Mouse (Mus musculus): ENCODE measurements around the gene Rnf13.
"Not testable (repeated sequence)": the region's sequence is repeated elsewhere in the genome, so short reads cannot be mapped to it uniquely, and the experiment has no call there.

The Rnf13 gene

DNA sequence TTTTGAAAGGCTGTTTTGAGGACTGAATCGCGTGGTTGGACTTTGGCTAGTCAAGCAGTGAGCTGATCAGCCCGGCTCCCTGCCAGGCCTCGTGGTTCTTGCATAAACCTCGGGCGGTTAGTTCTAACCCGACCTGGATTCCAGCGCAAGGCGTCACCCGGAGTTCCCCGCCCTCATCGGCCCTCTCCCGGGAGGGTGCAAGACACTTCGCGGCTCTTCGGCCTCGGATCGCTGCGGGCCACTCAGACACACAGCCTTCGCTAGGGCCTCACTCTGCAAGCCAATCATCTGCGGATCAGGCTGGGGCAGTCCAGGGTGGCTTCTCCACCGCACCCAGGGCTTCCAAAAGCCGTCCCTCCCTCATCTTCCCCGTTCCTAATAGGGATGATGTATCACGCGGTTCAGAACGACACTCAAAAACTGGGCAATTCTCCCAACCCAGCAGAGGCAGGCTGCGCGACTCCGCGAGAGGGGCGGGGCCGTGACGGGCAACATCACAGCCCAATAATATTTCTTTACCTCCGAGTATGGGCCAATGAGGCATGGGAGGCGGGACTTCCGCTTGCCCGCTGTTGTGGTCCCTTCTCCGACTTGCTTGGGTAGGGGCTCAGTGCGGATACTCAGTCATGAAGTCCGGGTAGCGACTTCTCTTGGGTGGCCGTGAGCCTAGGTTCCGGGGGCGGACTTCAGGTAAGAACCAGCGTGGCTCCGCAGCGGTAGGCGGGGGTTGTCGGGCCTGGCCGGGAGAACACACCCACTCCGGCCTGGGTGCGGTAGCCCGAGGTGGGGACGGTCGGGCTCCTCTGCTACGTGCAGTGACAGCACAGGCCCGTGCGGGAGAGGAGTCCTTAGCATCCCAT lies at the start of gene Rnf13:
Gene Rnf13 (plus strand): TSS at position 552 of the 860 bp plus-strand sequence.
- DNase-seq (ENCODE audit: low spot score in 2 of 2): peak; percentile 98 to 99

DNA sequence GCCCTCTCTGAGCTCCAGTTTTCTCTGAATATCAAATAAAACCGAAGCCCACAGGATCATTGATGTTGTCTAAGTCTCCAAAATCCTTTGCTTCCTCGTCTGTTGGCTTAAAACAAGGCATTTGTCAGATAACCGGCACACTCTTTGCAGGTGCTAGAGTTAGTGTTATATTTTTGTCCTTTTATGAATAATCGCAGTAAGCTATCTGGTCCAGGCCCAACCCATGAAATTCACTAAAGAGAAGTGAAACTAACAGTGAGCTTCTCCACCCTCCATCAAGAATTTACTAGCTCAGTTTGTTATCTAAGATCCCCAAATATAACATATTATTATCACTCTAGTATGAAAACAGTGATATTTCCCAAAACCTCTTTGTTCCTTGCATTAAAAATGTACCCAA lies 44.1 kb upstream of the Rnf13 start:
- DNase-seq (ENCODE audit: low spot score in 2 of 2): no peak

DNA sequence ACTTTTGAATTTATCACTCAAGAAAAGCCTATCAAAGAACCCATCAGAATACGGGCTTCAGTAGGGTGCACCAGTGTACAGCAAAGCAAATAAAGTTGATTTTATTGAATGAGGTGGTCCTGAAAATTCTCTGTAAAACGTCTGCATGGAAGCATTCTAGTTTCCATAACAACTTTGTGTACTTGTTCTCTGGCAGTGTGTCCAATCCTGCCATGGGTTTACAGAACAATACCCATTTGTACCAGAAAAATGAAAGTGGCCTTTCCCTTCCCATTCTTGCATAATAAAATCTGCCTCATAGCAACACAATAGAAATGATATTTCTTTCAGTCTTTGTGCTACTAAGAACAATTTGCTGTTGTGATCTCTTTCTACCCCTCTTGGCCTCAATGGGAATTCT lies 43.1 kb upstream of the Rnf13 start, which contains the start of gene Ankub1:
Gene Ankub1 (minus strand): TSS at position 81 of the 400 bp plus-strand sequence.
- DNase-seq (ENCODE audit: low spot score in 2 of 2): no peak

- no peak for DNase-seq (ENCODE audit: low spot score in 2 of 2)
These were observed 39.6 kb upstream of the Rnf13 start for GRCm38 (mm10) chr3:57696249-57696648.

DNA sequence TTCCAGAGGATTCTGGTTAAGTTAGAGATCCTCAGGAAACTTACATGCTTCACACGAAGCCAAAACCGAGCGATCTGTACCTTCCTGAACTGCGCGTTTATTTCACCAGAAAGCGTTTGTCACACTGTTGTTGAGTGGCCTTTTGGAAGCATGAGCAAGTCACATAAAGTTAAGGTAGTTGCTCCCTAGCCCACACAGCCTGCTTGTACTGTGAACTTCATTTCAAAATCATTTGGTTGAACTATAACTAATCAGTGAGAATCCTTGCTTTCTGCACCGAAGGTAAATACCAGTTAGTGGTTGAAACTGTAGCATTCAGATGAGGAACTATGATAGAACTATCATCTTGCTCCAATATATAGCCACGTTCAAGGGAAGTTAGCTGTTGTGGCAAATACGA lies 39.1 kb upstream of the Rnf13 start:
- no peak for DNase-seq (ENCODE audit: low spot score in 2 of 2)

GRCm38 (mm10) chr3:57714151-57714550 lies 21.7 kb upstream of the Rnf13 start:
- DNase-seq (ENCODE audit: low spot score in 2 of 2): no peak

GRCm38 (mm10) chr3:57732206-57732915 lies 3.5 kb upstream of the Rnf13 start:
- DNase-seq (ENCODE audit: low spot score in 2 of 2): no peak

DNA sequence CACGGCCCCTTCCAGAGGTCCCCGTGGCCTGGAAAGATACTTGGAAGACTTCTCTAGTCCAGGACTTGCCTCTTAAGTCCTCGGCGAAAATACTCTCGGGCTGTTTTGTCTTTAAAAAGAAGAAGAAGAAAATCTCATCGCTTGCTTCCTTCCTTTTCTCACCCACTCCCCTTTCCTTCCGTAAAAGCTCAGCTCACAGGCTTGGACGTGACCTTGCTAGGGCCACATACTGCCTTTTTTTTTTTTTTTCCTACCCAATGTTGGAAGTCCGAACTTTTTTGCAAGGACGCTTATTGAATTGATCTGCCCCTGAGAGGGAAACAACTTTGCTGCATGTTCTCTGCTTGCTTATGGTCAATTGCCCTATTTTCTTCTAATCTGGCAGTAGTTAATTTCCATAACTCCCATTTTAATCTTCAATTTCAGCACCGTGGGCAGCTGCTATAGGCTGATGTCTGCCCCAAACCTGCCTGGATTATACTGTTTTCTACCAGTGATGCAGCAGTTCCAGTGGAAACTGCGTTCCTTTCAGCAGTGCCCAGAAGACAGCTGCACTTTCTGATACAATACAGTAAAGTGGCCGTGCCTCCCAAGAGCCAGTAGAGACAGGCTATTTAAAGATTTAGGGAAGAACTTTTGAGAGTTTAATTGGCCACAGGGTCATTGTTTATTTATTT lies 695 bp downstream of the Rnf13 start:
- DNase-seq (ENCODE audit: low spot score in 2 of 2): no peak

DNA sequence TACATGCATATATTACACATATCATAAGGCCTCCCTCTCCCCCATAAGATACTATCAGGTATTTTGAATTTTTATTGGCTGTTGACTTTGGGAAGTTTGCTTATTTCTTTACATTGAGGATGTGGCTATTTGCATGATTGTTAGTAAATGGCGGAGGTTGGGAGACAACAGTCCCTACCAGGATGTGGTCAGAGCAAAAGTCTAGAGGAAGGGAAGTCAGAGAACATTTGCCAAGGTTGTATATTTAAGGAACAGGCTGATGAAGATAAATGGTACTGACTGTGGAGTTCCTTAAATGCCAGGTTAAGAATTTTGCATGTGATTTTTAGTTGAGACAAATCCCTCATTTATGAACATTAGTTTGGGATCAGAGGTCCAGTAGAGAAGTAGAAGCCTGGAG lies 4.0 kb downstream of the Rnf13 start:
- no peak for DNase-seq (ENCODE audit: low spot score in 2 of 2)

GRCm38 (mm10) chr3:57748576-57749267 lies 12.9 kb downstream of the Rnf13 start:
- no peak for DNase-seq (ENCODE audit: low spot score in 2 of 2)

- DNase-seq (ENCODE audit: low spot score in 2 of 2): no peak
These were observed 41.1 kb downstream of the Rnf13 start for GRCm38 (mm10) chr3:57776915-57777314.

- no peak for DNase-seq (ENCODE audit: low spot score in 2 of 2)
These were observed 52.6 kb downstream of the Rnf13 start for GRCm38 (mm10) chr3:57788472-57788871.

DNA sequence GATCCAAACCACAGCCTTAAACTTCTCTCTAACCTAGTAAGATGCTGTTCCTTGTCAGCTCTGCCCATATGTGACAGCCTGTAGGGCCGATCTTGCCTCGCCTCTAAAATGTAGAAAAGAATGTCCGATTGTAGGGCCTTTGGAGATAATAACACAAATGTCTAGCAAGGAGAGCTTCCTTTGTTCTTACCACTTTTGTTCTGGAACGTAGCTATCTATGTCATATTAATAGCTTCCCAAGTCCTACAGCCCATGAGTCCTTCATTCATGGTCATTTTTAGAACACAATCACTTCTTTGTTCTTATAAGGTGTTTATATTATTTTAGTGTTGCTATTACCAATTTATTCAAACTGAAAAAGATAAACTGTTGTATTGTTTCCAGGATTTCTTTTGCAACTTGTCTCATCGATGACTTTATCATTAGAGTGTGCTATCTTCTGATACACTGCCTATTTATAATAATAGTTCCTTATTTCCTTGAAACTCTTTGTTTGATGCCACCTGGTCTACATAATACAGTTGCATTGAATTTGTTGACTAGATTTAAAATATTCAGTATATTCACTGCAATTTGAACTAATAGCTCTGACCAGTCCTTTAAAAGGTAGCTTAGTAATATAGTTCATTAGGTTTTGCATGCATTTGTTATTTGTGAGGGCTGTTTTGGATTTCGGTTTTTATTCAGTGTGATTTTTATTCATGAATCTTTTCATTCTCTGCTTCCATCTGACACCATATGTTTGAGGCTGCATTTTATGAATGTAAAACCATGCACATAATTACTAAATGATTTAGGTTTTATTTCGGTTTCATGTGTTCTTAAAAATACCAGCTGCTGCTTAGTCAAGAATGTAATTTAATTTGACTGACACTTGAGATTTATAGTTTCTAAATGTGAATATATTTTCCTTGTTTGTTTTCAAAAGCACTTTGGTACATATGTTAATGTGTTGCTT lies 53.4 kb downstream of the Rnf13 start:
- DNase-seq (ENCODE audit: low spot score in 2 of 2): no peak

DNA sequence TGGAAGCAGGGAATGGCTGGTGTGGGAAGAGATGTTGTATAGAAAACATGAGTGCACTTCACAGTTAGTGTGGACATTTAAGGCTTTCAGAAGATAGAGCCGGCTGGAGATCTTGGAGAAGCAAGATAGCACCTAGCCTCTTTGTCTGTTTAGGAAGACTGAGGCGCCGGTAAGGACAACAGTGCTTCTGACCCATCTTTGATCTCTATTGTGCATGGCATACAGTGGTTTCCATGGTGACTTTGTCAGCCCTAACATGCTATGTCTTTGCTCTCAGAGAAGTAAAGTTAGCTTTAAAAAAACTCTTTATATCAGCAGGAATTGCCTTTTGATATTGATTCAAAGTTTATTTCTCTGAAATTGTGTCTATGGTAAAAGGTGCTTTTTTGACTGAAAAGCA lies 55.2 kb downstream of the Rnf13 start:
- DNase-seq (ENCODE audit: low spot score in 2 of 2): no peak

GRCm38 (mm10) chr3:57795071-57795470 lies 59.2 kb downstream of the Rnf13 start:
- DNase-seq (ENCODE audit: low spot score in 2 of 2): not testable (repeated sequence)

GRCm38 (mm10) chr3:57815447-57815846 lies 79.6 kb downstream of the Rnf13 start:
- DNase-seq (ENCODE audit: low spot score in 2 of 2): no peak

DNA sequence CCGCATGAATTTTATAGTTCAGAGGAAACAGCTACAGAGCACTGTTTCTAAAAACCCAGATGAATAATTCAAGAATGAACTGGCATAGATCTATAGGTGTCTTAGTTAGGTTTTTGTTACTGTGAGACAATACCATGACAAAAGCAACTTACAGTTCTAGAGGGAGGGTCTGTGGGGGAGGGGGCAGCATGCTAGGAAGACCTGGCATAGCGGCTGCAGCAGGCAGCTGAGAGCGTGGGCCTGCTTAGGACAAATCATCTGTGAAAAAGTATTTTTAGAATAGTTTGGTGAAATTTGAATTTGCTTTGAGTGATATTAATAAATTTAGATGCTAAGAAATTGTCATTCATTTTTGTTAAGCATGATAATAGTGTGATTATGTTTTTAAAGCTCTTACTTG lies 90.0 kb downstream of the Rnf13 start:
- DNase-seq (ENCODE audit: low spot score in 2 of 2): peak in 1 of 2 experiments; percentile 42

DNA sequence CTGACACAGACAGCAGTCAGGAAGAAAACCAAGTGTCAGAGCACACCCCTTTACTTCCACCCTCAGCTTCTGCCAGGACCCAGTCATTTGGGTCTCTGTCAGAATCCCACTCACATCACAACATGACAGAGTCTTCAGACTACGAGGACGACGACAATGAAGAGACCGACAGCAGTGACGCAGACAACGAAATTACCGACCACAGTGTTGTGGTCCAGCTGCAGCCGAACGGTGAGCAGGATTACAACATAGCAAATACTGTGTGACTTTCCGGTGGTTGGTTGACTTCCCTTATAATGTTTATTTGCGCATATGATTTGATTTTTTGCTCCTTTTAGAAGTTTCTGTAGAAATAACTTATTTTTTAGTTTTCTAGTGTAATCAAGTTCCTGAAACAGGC lies 97.7 kb downstream of the Rnf13 start:
- DNase-seq (ENCODE audit: low spot score in 2 of 2): no peak

GRCm38 (mm10) chr3:57836911-57837310 lies 101.0 kb downstream of the Rnf13 start:
- DNase-seq (ENCODE audit: low spot score in 2 of 2): no peak

- DNase-seq (ENCODE audit: low spot score in 2 of 2): no peak
These were observed 107.9 kb downstream of the Rnf13 start for GRCm38 (mm10) chr3:57843775-57844174.

All from right cerebral cortex, postnatal 10 days (tissue).